Mouse (Mus musculus): ENCODE data around the gene Proca1. TPM values are rescaled to one million over a fixed set of nuclear protein-coding genes. Genes with fewer than 3 reads are reported as not detected.

Gene Proca1
- total and polyA plus RNA-seq, 2 experiments from 2014 or later = 1.9 to 5.8 TPM

DNA sequence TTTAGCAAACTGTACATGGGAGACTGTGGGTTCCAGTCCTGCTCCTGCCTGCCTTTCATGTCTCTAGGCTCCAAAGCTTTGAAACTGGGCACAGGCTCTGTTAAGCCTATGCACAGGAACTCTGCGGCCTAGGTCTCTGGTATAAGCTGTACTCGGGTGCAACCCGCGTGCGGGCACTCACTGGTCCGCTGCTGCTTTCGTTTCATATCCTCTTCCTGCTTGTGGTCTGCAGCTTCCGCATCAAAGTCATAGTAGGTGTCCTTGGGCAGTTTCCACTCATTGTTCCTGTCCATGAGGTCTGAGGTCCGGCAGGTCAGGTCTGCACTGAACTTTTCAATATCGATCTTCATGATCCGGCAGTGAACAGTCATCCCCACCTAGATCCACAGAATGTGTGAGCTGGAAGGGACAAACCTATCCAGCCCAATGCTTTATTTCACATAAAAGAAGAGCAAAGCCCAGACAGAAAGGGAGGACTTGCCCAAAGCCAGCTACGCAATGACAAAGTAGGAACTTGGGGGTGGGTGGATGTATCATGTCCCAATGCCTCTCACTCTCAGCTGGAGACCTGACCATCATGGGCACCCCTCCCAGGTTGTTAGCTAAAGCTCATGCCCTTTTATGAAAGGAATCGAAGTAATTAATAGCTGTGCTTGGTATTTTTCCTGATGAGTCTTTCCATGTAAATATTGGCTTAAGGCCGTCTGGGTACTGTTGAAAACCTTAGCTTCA is 20.1 kb downstream of the Proca1 start:
- Histone ChIP-seq H3K9ac (replicated peaks; ENCODE audit: low read length) (no peak overlapping the region), H3K9me3 (ENCODE audit: low read length) (no peaks in the 10 kb centered on the region), H3K27me3 (ENCODE audit: insufficient read depth, low read length) (no peaks in the 10 kb centered on the region), H3K4me3 (ENCODE audit: low read length) (no peak overlapping the region), H3K4me1 (ENCODE audit: insufficient read depth, low read length) (no peaks in the 10 kb centered on the region), H3K27ac (no peak overlapping the region), H3K4me2 (ENCODE audit: low read depth, low read length) (no peak overlapping the region), H3K36me3 (ENCODE audit: insufficient read depth, low read length) (peaks cover 75% of the 10 kb centered on the region)
- no peak for ATAC-seq
- no peak for DNase-seq (ENCODE audit: low spot score)
- 97% methylated on average over 14 of the region's 14 CpGs for WGBS
- TF ChIP-seq CTCF (IDR thresholded peaks at IDR 0.05; ENCODE audit: low read depth) = no peak

DNA sequence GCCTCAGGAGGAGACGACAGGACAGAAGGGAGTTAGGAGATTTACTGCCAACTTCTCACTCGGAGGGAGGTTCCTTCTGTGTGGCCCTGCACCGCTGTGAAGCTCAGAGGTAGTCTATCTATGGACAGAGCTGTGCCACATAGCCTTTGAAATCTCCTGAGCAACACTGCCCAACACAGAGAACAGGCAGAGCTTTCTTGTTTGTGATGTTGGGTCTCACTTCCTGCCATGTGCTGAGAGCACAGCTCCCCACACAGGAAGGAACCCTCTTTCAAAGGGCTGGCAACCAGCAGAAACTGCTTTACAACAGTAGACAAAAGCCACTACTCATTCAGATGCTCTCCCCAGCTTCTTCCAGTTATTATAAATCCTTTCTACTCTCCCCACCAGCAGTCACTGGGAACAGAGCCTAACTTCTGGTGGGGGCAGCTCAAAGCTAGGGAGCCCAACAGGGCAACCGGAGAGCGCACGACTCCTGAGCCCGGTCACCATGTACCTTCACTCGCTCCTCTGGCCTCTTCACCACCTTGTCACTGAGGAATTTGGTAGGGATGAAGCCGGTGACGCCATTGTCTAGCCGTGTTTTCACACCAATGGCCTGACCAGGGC is 22.6 kb downstream of the Proca1 start:
- WGBS = 72% methylated on average over 11 of the region's 11 CpGs
- ATAC-seq (peak; percentile 97), DNase-seq (ENCODE audit: low spot score) (peak; percentile 71)
- H3K4me1 ChIP-seq (ENCODE audit: insufficient read depth, low read length) = no peaks in the 10 kb centered on the region
- H3K9ac ChIP-seq (replicated peaks; ENCODE audit: low read length) = no peak overlapping the region
- H3K4me2 ChIP-seq (ENCODE audit: low read depth, low read length) = no peak overlapping the region
- H3K9me3 ChIP-seq (ENCODE audit: low read length) = no peaks in the 10 kb centered on the region
- no peaks in the 10 kb centered on the region for H3K27me3 ChIP-seq (ENCODE audit: insufficient read depth, low read length)
- H3K36me3 ChIP-seq (ENCODE audit: insufficient read depth, low read length) = peaks cover 74% of the 10 kb centered on the region
- peak overlapping the region; percentile 82 for H3K27ac ChIP-seq
- no peak overlapping the region for H3K4me3 ChIP-seq (ENCODE audit: low read length)
- TF ChIP-seq CTCF (IDR thresholded peaks at IDR 0.05; ENCODE audit: low read depth) = no peak

DNA sequence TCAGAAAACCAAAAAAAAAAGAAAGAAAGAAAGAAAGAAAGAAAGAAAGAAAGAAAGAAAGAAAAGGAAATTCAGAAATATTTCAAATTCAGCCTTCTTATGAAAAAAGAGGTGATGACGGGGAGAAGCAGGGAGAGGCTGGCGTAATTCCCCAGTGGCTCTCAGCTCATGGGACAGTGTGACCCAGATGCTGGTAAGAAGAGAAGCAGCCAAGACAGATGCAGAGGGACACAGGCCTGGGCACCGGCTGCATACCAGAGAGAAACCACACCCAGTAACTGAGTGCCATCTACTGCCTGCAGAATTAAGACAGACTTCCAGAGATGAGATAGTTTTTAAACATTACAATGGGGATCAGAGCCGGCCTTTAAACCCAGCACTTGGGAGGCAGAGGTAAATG is 30.4 kb downstream of the Proca1 start:
- WGBS = 86% methylated on average over 4 of the region's 4 CpGs
- Histone ChIP-seq H3K27ac (no peak overlapping the region), H3K36me3 (ENCODE audit: insufficient read depth, low read length) (peaks cover 95% of the 10 kb centered on the region), H3K4me3 (ENCODE audit: low read length) (no peak overlapping the region), H3K9ac (replicated peaks; ENCODE audit: low read length) (no peak overlapping the region), H3K4me2 (ENCODE audit: low read depth, low read length) (no peak overlapping the region), H3K27me3 (ENCODE audit: insufficient read depth, low read length) (no peaks in the 10 kb centered on the region), H3K9me3 (ENCODE audit: low read length) (no peaks in the 10 kb centered on the region), H3K4me1 (ENCODE audit: insufficient read depth, low read length) (no peaks in the 10 kb centered on the region)
- no peak for TF ChIP-seq CTCF (IDR thresholded peaks at IDR 0.05; ENCODE audit: low read depth)
- ATAC-seq = no peak
- DNase-seq (ENCODE audit: low spot score) = no peak

DNA sequence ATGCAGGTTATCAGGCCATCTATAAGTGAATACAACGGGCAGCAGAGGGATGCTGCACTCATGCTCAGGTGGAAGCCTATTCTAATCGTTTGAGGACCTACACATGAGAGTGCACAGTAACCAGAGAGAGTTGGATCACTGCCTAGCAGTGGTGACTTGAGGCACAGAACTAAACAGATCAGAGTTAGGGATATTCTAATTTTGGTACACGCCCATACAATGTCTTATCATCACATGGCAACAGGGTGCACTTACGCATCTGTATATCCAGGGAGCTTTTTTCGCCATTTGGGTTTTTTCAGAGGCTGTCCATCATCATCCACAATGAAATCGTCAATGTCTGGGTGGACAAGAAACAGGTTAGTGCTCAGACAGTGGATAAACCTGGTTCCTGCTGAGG is 38.3 kb downstream of the Proca1 start:
- no peaks in the 10 kb centered on the region for H3K4me1 ChIP-seq (ENCODE audit: insufficient read depth, low read length)
- H3K4me3 ChIP-seq (ENCODE audit: low read length) = no peak overlapping the region
- H3K9me3 ChIP-seq (ENCODE audit: low read length) = no peaks in the 10 kb centered on the region
- H3K27ac ChIP-seq = no peak overlapping the region
- no peaks in the 10 kb centered on the region for H3K27me3 ChIP-seq (ENCODE audit: insufficient read depth, low read length)
- DNase-seq (ENCODE audit: low spot score) (no peak), ATAC-seq (no peak)
- H3K9ac ChIP-seq (replicated peaks; ENCODE audit: low read length) = no peak overlapping the region
- H3K4me2 ChIP-seq (ENCODE audit: low read depth, low read length) = no peak overlapping the region
- peaks cover 67% of the 10 kb centered on the region for H3K36me3 ChIP-seq (ENCODE audit: insufficient read depth, low read length)
- 96% methylated on average over 6 of the region's 6 CpGs for WGBS
- TF ChIP-seq CTCF (IDR thresholded peaks at IDR 0.05; ENCODE audit: low read depth) = no peak

DNA sequence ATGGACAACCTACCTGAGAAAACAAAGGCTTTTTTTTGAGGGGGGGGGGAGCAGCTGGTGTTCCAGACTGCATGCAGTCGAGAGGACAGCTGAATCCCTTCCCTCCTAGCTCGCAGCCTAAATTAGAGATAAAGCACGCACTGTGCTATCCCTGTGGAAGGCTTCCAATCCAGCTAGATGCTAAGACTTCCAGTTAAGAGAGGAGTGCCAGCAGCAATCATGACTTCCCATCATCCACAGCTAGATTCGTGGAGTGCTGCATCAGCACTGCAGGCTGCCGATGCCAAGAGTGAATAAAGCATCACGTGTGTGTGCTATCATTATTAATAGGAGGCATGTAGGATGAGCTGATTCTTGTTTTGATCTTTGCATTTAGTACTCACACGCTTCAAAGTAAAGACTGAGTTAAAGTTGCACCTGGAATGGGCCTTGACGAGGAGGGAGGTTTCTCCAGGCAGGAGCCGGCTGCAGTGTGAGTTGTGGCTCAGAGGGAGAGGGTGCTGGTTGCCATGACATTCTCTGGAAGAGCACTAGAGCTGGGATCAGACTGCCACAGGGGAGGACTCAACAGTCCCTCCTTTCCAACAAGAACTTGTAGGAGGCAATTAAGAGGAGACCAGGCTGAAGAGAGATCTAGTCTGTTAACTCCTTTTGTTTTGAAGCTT is 47.1 kb downstream of the Proca1 start:
- Histone ChIP-seq H3K4me3 (ENCODE audit: low read length) (no peak overlapping the region), H3K36me3 (ENCODE audit: insufficient read depth, low read length) (peaks cover 6% of the 10 kb centered on the region; the same call in 1 of the 2 replicates), H3K27me3 (ENCODE audit: insufficient read depth, low read length) (no peaks in the 10 kb centered on the region), H3K27ac (0 out of 2 replicates have a peak overlapping the region, but pooled peaks have one; percentile 45), H3K4me2 (ENCODE audit: low read depth, low read length) (0 out of 2 replicates have a peak overlapping the region, but pooled peaks have one; percentile 7), H3K9me3 (ENCODE audit: low read length) (no peaks in the 10 kb centered on the region), H3K4me1 (ENCODE audit: insufficient read depth, low read length) (peaks cover 8% of the 10 kb centered on the region), H3K9ac (replicated peaks; ENCODE audit: low read length) (no peak overlapping the region)
- TF ChIP-seq CTCF (IDR thresholded peaks at IDR 0.05; ENCODE audit: low read depth) = no peak
- WGBS = 72% methylated on average over 9 of the region's 9 CpGs
- 0 out of 2 replicates have a peak, but pooled peaks have one; percentile 18 for ATAC-seq
- DNase-seq (ENCODE audit: low spot score) = peak; percentile 30

DNA sequence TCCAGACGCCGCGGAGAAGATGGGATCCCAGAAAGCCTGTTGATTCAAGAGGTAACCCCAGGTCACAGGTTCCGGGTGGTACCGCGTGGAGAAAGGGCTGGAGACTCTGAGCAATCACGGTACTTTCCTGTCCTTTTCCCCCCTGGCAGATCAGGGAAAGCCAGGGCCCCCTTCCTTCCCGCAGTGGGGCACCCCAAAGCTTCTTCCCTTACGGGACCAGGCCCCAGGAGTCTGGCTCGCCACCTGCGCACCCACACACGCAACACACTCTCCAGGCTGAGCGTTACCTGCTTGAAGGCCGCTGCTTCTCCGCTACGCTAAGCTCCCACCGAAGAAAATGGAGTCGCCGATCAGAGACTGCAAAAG is 52.1 kb downstream of the Proca1 start:
- Histone ChIP-seq H3K9me3 (ENCODE audit: low read length) (no peaks in the 10 kb centered on the region), H3K4me2 (ENCODE audit: low read depth, low read length) (peak overlapping the region; percentile 81), H3K9ac (replicated peaks; ENCODE audit: low read length) (peak overlapping the region; percentile 95), H3K27ac (peak overlapping the region; percentile 99), H3K4me3 (ENCODE audit: low read length) (peak overlapping the region; percentile 95), H3K36me3 (ENCODE audit: insufficient read depth, low read length) (0 out of 2 replicates have a peak, but pooled peaks cover 3% of the 10 kb centered on the region), H3K4me1 (ENCODE audit: insufficient read depth, low read length) (peaks cover 14% of the 10 kb centered on the region), H3K27me3 (ENCODE audit: insufficient read depth, low read length) (no peaks in the 10 kb centered on the region)
- no peak for TF ChIP-seq CTCF (IDR thresholded peaks at IDR 0.05; ENCODE audit: low read depth)
- DNase-seq (ENCODE audit: low spot score) (no peak), ATAC-seq (no peak; the same call in 1 of the 2 replicates)
- WGBS = under 1% methylated on average over 19 of the region's 19 CpGs

Measured in hindbrain, postnatal 0 days (tissue).